Mouse (Mus musculus) cortical plate, adult 2 months (tissue): Measurements from ENCODE around the gene Unc45b. TPM values are rescaled to one million over a fixed set of nuclear protein-coding genes. Genes with fewer than 3 reads are reported as not detected.
A peak's percentile ranks its signal among the peaks of the same experiment; 100 is the strongest.
"Not testable (repeated sequence)": the region's sequence is repeated elsewhere in the genome, so short reads cannot be mapped to it uniquely, and the experiment has no call there.

Experiments
- H3K27ac ChIP-seq: fragments of 200-500 bp; 2 replicates; pipeline ENCODE4 v1.5.1; 2012; ENCODE audit warnings: low read length, control low read depth, inconsistent platforms; ENCODE audit not compliant: insufficient read depth
- H3K4me1 ChIP-seq: fragments of 200-500 bp; 2 replicates; pipeline ENCODE4 v1.6.1; 2011; ENCODE audit warnings: low read length; ENCODE audit not compliant: control insufficient read depth, insufficient read depth
- H3K4me3 ChIP-seq: fragments of 200-500 bp; 2 replicates; pipeline ENCODE4 v1.5.1; 2011; ENCODE audit warnings: mild to moderate bottlenecking, low read length, control low read depth; ENCODE audit not compliant: insufficient read depth
- CTCF ChIP-seq: fragments of 200-500 bp; IDR thresholded peaks from 2 replicates; pipeline ENCODE4 v1.5.1; 2011; ENCODE audit warnings: mild to moderate bottlenecking, control low read depth, low read length; ENCODE audit not compliant: insufficient read depth; ENCODE audit errors: extremely low read depth
- POLR2A ChIP-seq: fragments of 200-500 bp; IDR thresholded peaks from 2 replicates; pipeline ENCODE4 v1.6.1; 2011; ENCODE audit warnings: mild to moderate bottlenecking, low read length, control low read depth; ENCODE audit not compliant: insufficient read depth; ENCODE audit errors: extremely low read depth
- polyA plus RNA-seq: library from polyadenylated mRNA; depleted of rRNA; stranded (reverse); fragments of >200 nt; gene quantifications from 2 replicates; pipeline ENCODE4 v1.2.3, GENCODE M21; 2012

Unc45b gene
- polyA plus RNA-seq, 1 experiment, result 2.0 TPM

DNA sequence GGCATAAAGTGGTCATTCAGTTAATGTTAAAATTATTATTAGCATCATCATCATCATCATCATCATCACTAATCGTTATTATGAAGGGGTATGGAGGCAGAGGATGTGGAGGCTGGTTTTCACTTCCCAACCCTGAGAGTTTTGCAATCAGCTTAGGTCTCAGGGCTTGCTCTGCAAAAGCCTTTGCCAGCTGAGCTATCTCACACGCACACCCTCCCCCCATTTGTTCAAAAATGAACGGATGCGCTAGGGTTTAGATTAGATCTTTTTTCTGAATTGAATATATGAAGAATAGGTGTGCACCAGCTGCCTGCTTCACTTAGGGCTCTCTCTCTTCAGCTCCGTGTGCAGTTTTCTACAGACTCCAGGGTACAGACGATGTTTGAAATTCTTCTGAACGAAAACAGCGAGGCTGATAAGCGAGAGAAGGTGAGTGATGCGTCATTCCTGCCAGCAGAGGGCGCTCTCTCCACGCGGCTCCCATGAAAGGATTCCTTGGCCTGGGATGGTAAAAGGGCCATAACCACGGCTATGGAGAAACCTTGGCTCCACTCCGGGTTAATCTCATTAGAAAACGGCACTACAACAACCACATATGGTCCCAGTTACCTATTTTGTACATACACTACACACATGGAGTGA, 4.5 kb downstream of the Unc45b start:
- Histone ChIP-seq H3K4me3 (no peak overlapping the region), H3K27ac (no peak overlapping the region), H3K4me1 (no peaks in the 10 kb centered on the region)
- TF ChIP-seq CTCF, result peak; percentile 98
- TF ChIP-seq POLR2A, result no peak

- Histone ChIP-seq H3K27ac (no peak overlapping the region), H3K4me3 (no peak overlapping the region), H3K4me1 (no peaks in the 10 kb centered on the region)
- TF ChIP-seq CTCF (no peak), POLR2A (no peak)
These were observed 10.4 kb downstream of the Unc45b start for GRCm38 (mm10) chr11:82920768-82921167.

- Histone ChIP-seq H3K4me1 (no peaks in the 10 kb centered on the region), H3K27ac (no peak overlapping the region), H3K4me3 (no peak overlapping the region)
- TF ChIP-seq POLR2A (no peak), CTCF (no peak)
These were observed 11.3 kb downstream of the Unc45b start for GRCm38 (mm10) chr11:82921691-82922090.

DNA sequence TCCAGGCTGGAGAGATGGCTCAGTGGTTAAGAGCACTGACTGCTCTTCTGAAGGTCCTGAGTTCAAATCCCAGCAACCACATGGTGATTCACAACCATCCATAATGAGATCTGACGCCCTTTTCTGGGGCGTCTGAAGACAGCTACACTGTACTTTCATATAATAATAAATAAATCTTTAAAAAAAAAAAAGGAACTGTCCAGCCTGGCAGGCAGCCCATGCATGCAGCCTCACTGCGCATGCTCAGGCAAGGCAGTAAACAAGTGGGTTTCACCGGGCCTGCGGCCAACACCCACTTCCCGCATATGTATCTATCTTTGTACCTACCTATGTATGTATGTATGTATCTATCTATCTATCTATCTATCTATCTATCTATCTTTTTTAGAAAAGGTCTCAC, 13.6 kb downstream of the Unc45b start:
- H3K4me1 ChIP-seq, H3K4me3 ChIP-seq: not testable (repeated sequence)

GRCm38 (mm10) chr11:82928897-82929632, 18.7 kb downstream of the Unc45b start:
- Histone ChIP-seq H3K4me3 (no peak overlapping the region), H3K4me1 (no peaks in the 10 kb centered on the region), H3K27ac (no peak overlapping the region)
- TF ChIP-seq CTCF, result no peak
- no peak for TF ChIP-seq POLR2A

More for the DNA sequence above, 13.6 kb downstream of the Unc45b start:
- not testable (repeated sequence) for H3K27ac ChIP-seq

- Histone ChIP-seq H3K27ac (no peak overlapping the region), H3K4me1 (no peaks in the 10 kb centered on the region), H3K4me3 (no peak overlapping the region)
- TF ChIP-seq CTCF (no peak), POLR2A (no peak)
These were observed 19.2 kb downstream of the Unc45b start for GRCm38 (mm10) chr11:82929633-82929950.

- not testable (repeated sequence) for H3K4me1 ChIP-seq, H3K27ac ChIP-seq
These were observed 20.1 kb downstream of the Unc45b start for GRCm38 (mm10) chr11:82930391-82930955.

DNA sequence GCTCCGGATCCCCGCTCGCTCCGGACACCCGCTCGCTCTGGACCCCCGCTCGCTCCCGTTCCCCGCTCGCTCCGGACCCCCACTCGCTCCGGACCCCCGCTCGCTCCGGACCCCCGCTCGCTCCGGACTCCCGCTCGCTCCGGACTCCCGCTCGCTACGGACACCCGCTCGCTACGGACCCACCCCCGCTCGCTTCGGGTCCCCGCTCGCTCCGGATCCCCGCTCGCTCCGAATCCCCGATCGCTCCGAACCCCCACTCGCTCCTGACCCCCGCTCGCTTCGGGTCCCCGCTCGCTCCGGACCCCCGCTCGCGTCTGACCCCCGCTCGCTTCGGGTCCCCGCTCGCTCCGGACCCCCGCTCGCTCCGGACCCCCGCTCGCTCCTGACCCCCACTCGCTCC, 20.8 kb downstream of the Unc45b start:
- not testable (repeated sequence) for H3K27ac ChIP-seq, H3K4me1 ChIP-seq, H3K4me3 ChIP-seq

More at GRCm38 (mm10) chr11:82930391-82930955, 20.1 kb downstream of the Unc45b start:
- H3K4me3 ChIP-seq, result not testable (repeated sequence)

DNA sequence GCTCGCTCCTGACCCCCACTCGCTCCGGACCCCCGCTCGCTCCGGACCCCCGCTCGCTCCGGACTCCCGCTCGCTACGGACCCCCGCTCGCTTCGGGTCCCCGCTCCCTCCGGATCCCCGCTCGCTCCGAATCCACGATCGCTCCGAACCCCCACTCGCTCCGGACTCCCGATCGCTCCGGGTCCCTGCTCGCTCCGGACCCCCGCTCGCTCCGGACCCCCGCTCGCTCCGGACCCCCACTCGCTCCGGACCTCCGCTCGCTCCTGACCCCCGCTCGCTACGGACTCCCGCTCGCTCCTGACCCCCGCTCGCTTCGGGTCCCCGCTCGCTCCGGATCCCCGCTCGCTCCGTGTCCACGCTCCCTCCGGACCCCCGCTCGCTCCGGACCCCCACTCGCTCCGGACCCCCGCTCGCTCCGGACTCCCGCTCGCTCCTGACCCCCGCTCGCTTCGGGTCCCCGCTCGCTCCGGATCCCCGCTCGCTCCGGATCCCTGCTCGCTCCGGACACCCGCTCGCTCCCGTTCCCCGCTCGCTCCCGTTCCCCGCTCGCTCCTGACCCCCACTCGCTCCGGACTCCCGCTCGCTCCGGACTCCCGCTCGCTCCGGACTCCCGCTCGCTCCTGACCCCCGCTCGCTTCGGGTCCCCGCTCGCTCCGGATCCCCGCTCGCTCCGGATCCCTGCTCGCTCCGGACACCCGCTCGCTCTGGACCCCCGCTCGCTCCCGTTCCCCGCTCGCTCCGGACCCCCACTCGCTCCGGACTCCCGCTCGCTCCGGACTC, 21.5 kb downstream of the Unc45b start:
- H3K4me3 ChIP-seq, H3K27ac ChIP-seq, H3K4me1 ChIP-seq: not testable (repeated sequence)

DNA sequence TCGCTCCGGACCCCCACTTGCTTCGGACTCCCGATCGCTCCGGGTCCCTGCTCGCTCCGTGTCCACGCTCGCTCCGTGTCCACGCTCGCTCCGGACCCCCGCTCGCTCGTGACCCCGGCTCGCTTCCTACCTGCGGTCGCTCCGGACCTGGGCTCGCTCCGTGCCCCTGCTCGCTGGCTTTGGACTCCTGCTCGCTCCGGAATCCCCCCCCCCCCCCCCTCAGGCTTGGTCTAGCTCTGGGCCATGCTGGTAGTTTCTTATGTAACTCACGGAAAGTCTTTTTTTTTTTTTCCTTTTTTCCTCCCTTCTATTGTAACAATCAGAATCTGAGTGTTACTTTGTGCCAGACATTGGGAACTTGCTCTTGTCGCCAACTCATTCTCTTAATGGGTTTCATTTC, 22.8 kb downstream of the Unc45b start:
- TF ChIP-seq POLR2A, result no peak
- no peak for TF ChIP-seq CTCF
- Histone ChIP-seq H3K27ac (no peak overlapping the region), H3K4me3 (no peak overlapping the region), H3K4me1 (no peaks in the 10 kb centered on the region)
